Comparison of ENCODE assay signal across 12 mouse cellular contexts in genomic region chr16:60144370-60144769, GRCm38 (mm10).
"Had no signal": no experiment of that assay in that cellular context is flagged by ENCODE, and none has a peak within 500 bp of the region (broad histone marks: within the 10 kb centered on the region; RNA-seq: fewer than 3 reads in every experiment).

No protein-coding gene starts in this region.

- H3K4me2 ChIP-seq: limb, embryonic 13.5 days; liver, embryonic 15.5 days; neural tube, embryonic 12.5 days had no signal

- H3K27me3 ChIP-seq: limb, embryonic 13.5 days; liver, embryonic 15.5 days; neural tube, embryonic 12.5 days had no signal

- DNase-seq: kidney, adult 9 months; kidney, postnatal 36 days; lung, adult 2 months; lung, postnatal 36 days; midbrain, embryonic 14.5 days; thymus, postnatal 4 days had no signal

- H3K4me1 ChIP-seq: limb, embryonic 13.5 days; liver, embryonic 15.5 days; neural tube, embryonic 12.5 days had no signal

- ATAC-seq: lung, postnatal 0 days had no signal

- H3K4me3 ChIP-seq: limb, embryonic 13.5 days; liver, embryonic 15.5 days; neural tube, embryonic 12.5 days had no signal

- H3K9me3 ChIP-seq: limb, embryonic 13.5 days; liver, embryonic 15.5 days; neural tube, embryonic 12.5 days had no signal

- H3K27ac ChIP-seq: kidney, postnatal 0 days; limb, embryonic 13.5 days; liver, embryonic 15.5 days; neural tube, embryonic 12.5 days; stomach, postnatal 0 days had no signal

- H3K36me3 ChIP-seq: limb, embryonic 13.5 days; liver, embryonic 15.5 days; neural tube, embryonic 12.5 days had no signal

- H3K9ac ChIP-seq: limb, embryonic 13.5 days; liver, embryonic 15.5 days; neural tube, embryonic 12.5 days had no signal
